Mouse (Mus musculus) retina, postnatal 7 days (tissue): ENCODE data around the gene Synpo2l.
A peak's percentile ranks its signal among the peaks of the same experiment; 100 is the strongest.
"Not testable (repeated sequence)": the region's sequence is repeated elsewhere in the genome, so short reads cannot be mapped to it uniquely, and the experiment has no call there.

ENCODE experiments used
- DNase-seq: peaks from one replicate; pipeline ENCODE4 v3.0.0-alpha.2; 2012; ENCODE audit warnings: low read depth, low spot score

Synpo2l gene

DNA sequence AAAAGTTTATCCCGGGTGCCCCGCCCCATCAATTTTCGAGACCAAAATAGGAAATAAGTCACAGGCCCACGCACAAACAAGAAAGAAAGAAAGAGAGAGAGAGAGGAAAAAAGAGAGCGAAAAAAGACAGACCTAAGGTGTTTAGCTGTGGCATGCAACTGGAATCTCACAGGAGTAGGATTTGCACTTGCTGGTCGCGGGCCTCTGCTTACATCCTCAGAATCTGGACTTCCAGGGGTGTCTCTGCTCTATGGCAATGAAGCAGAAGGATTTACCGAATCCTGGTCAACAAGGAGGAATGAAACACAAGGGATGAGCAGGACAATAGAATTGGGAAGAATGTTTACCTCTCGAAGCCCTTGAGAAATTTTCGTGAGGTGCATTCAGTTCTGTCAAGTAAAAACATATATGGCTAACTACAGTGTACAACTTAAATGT lies 26.7 kb downstream of the Synpo2l start:
- no peak for DNase-seq

DNA sequence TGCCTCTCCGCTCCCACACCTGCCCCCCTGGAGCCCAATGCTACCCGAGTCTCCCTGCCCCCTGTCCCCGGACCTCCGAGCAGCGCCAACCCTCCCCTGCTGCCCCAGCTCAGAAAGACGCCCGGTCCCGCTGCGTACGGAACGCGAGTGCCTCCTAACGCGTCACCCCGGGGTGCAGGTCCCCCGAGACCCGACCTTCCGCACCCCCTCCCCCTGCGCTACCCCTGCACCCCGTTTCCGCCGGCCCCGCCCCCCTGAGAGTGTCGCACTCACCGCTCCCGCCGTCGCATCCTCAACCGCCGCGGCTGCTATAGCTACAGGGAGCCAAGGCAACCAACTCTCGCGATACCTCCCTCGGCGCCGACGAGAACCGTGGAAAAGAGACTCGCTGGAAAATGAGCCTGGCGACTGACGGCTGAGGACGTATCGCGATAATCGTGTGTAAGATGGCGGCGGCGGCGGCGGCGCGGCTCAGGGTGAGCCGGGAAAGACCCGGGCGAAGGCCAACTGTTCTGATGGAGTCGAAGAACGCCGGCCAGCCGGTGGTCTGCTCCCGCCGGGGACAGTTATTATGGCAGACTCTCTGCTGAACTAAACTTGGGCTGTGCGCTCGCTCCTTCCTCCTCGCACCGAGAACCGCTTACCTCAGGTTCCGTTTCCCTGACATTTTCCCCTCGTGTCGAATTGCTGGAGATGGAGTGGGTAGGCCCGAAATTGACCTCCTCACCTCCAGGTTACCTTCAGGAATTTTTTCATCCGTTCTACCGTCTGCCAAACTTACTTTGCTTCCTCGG lies 27.3 kb downstream of the Synpo2l start, which contains the start of gene Usp54:
TSS of gene Usp54 (minus strand) at position 420 of the 794 bp plus-strand sequence.
- peak; percentile 98 for DNase-seq

DNA sequence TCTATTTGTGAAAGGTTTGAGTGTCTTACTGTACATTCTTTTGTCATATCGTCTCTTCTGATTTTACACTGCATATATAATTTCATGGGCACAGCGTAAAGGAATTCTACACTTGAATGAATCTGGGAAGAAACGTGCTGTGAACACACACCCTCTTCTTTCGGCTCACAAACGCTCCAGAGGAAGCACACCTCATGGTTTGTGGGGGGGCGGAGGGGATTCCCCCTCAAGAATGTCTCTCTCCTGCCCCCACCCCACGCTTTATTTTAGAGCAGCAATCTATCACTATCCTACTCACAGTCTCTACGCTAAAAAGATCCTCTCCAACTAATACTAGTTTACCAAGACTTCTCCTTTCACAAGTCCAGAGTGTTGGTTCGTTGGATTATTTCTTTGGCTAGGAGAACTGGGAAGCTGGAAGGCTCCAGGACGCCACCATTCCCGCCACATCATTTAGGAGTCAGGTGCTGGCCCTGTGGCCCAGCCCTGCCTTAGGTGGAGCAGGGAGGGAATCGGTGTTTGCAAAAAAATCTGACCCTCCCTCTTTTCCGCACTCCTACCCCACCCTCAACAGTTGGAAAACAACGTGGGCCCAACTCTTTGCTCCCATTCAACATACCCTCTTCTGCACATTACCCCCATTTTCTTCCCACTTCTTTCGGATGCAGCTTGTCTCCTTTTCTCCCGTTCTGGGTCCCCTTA lies 28.1 kb downstream of the Synpo2l start:
- no peak for DNase-seq

DNA sequence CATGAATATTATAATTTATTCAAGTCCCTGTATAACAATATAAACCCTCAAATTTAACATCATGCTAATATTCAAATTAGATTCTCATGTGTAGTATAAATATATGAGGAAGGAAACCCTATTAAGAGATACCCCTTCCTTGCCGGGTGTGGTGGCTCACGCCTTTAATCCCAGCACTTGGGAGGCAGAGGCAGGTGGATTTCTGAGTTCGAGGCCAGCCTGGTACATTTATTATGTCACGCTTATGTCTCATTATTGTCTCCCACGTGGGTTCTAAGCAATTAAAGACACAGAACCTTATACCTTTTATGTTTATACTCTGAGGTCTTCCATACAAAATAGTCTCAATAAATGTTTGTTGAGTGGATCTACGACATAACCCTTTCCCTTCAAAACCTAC lies 29.5 kb downstream of the Synpo2l start:
- DNase-seq = no peak

DNA sequence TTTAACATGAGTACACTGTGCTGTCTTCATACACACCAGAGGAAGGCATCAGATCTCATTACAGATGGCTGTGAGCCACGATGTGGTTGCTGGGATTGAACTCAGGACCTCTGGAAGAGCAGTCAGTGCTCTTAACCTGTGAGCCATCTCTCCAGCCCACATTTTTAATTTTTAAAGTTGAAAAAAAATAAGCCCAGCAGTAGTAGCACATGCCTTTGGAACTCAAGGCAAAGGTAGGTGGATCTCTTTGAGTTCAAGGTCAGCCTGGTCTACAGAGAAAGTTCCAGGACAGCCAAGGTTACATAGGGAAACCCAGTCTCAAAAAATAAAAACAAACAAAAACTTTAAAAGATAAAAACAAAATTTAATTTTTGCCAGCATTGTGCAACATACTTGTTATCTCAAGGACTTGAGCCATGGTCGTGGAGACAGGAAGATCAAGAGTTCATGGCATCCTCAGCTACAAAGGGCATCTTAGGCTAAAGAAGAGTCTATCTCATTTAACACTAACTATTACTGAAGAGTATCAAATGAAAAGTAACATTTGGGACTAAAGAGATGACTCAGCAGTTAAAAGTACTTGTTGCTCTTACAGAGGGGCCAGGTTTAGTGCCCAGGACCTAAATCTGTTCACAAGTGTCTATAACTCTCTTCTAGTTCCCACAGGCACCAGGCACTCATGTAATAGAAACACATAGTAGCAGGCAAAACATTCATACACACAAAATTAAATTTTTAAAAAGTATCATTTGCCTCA lies 30.2 kb downstream of the Synpo2l start:
- DNase-seq = no peak

DNA sequence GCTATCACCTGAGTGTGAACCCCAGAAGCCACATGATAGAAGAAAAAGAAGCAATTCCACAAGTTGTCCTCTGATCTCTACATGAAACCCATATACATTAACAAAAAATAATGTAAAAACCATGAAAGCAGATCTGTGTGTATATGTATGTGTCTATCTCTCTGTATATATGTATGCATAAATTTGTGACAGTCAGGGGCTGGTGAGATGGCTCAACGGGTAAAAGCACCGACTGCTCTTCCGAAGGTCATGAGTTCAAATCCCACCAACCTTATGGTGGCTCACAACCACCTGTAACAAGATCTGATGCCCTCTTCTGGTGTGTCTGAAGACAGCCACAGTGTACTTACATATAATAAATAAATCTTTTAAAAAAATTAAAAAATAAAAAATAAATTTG lies 31.2 kb downstream of the Synpo2l start:
- not testable (repeated sequence) for DNase-seq

DNA sequence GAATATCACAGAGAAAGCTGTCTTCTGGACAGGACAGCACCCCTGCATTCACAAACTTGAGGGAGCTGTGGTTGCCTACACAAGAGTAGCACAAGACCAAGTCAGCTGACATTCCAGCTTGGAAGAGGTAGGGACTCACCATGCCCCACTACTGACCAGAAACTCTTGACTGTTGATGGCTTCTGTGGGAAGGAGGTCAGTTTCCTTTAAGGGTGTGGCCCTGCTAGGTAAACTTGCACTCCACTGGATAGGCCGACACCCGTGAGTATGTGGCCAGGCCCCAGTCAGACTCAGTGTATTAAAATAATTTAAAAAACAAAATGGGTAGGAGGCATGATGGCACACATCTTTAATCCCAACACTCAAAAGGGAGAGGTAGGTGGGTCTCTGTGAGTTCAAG lies 32.6 kb downstream of the Synpo2l start:
- DNase-seq = no peak

DNA sequence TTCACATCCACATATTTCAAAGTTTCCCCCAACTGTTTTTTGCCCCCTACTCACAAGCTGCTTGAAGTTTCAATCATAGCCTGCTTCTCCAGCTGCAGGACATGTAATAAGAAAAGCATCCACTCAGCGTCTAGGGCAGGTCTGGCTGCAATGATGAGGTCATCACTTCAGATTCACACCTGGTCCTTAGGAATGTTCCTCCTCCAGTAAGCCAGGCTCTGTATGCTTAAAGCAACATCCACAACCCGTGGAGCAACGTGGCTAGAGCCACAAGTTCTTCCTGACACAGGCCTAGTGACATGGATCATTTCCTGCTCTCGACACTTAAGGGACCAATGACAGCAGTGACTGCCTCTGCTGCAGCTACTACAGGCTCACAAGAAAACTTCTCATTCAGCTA lies 36.9 kb downstream of the Synpo2l start:
- DNase-seq = no peak

DNA sequence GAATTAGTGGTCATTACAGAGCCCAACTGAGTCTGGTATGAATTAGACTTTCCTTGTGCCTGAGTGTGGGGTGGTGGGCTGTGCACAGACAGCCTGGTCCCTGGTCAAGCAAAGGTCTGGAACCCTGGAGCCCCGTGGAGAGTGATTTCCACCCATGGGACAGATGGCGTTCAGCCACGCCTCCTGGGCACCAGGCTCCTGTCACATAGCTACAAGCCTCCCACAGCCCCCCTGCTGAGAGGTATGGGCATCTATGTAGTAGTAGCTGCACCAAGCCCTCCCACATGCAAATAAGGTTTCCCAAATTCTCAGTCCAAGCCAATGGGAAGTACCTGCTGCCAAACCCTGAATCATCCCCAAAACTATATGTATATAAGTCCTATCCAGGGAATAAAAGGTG lies 41.2 kb downstream of the Synpo2l start:
- no peak for DNase-seq

DNA sequence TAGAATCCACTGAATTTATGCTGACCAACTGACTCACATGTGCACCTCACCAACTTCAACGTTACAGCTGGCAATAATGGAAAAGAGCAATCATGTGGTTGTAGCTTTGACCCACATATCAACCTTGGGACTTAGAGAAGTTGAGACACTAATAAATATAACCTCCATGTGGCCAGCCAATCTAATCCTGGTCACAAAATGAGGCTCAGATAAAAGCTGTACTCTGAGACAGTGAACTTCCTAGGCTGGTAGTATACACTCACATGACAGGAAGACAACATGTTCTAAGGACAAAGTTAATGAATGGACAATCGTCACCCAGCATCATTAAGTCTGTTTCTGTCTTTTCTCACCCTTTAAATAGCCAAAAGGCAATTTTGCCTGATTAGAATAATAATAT lies 41.7 kb downstream of the Synpo2l start:
- no peak for DNase-seq

DNA sequence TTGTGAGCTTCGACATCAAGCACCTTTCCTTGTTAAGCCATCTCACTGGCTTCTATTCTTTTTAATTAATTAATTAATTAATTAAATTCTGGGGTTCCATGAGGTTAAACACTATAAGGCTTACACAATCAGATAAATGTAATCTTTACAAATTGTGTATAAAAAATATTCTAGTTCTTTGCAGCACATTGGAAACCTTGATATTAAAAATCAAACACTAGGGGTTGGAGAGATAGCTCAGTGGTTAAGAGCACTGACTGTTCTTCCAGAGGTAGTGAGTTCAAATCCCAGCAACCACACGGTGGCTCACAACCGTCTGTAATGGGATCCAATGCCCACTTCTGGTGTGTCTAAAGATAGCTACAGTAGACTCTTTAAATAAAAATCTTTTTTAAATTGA lies 45.2 kb downstream of the Synpo2l start:
- DNase-seq = no peak

DNA sequence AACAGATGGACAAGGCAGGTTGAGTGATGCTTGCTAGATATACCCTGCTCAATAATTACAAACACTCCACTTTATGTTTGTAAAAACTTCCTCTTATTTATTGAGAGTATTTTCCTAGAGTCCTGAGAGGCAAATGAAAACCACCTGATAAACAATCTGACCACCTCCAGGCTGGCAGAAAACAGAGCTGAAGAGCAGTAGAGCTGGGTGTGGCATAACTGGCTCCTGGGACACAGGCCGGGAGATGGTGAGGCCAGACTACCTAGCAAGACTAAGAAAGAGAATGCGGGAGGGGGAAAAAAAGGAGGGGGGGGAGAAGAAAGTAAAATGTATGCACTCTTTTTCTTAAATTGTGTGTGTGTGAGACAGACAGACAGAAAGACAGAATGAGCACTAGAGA lies 45.7 kb downstream of the Synpo2l start:
- no peak for DNase-seq

DNA sequence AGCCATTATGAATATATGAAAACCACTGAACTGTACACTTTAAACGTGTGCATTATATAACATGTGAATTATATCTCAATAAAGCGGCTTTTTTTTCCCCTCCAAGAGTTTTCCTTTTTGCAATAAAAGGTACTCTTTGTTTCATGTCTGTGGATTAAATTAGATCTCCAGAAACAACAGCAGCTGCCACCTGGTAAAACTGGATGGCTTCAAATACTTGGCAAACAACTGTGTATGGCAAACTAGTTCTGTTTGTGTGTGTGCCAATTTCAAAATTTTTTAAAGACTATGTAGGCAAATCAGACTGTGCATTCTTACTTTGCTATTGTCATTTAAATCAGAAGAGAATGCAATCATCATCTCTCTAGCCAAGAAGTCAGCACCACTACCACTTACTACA lies 46.3 kb downstream of the Synpo2l start:
- no peak for DNase-seq

DNA sequence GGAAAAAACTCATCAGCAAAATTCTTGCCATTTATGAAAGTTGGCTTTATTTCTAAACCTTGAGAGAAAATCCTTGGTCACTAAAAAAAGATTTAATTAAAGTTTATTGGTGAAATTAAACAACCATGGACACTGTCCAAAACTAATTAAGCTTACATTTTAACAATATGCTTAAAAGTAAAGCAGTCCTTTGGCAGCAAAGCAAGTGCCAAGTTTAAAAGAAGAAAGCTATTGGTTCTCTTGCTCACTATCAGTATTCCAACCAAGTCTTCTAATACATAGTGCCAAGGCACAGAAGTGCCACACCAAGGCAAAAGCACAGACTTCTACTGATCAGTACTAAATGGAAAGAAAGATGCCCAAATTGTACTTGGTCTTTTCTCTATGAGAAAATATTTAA lies 49.0 kb downstream of the Synpo2l start:
- DNase-seq = no peak

DNA sequence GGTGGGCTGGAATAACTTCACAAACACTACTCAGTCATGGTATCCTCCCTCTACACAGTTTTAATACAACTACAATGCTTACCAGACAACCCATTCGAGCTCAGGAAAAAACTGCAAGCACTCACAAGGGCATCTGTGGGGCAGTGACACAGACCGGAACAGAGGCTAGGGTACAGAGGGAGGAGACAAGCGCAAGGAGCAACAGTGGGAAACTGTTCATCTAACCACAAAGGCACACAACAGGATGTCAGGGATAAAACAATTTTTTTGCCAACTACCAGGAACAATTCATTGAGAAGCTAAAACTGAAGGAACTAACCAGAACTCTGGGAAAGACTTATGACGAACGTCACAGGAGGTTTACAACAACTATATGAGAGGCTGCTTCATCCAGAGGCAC lies 49.9 kb downstream of the Synpo2l start:
- no peak for DNase-seq

DNA sequence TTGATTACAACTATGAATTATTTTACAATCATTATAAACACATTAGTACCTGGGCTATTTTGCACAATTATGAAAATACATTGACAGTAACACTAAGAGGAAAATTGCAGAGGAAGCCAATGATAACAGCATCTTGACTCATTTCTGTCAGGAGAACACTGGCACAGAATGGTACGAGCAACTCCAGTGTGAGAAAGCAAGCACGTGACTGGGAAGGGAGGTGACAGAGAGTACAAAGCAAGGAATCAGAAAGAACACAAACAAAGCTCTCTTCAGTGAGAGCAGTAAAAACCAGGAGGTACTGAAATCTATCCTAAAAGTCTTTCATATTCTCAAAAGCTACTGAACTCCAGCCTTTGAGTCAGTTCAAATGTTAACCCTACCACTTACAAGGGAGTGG lies 51.7 kb downstream of the Synpo2l start:
- DNase-seq = no peak

DNA sequence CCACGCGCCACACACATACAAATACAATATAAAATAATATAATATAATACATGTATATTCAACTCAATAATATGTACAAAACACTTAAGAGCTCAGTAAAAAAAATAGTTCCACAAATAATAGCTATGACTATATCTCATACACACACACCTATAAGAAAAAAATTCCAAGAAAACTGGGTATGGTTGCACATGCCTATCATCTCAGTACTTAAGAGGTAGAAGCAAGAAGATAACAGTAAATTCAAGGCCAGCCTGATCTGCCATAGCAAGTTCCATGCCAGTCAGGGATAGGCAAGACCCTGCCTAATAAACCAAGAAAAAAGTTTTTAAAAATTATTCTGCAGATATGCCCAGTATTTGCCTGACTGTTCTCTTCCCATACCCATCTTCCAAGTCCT lies 53.1 kb downstream of the Synpo2l start:
- no peak for DNase-seq

DNA sequence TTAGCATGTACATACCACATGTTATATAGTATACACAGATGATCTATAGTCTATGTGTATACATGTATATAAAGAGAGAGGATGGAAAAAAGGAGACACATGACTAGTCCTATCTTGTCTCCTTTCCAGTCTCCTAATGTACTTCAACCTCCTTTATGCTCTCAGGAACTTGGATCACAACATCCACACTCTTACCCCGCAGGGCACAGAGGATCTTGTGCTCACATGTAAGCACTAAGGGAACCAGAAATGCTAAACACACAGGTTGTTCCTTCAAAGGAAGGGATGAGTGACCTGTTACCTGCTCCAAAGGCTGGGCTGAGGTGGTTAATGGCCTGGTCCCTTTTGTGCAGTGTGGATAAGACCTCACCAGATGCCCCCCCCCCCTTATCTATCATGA lies 55.3 kb downstream of the Synpo2l start:
- no peak for DNase-seq

DNA sequence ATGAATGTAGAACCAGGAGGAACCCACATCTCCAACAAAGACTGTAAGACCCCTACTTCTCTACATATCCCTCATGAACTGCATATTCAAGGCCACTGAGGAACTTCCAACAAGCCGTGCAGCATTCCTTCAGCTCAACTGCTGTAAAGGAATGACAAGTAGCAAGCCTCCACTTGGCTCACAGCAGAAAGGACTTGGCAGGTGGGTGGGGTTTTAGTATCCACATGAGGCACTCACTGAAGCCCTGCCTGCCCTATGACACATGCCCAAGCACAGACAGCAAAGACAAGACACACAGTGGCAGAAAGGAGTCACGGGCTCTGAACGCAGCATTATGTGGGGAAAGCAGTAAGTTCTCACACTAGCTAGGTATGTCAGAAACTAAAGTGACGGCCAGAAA lies 58.0 kb downstream of the Synpo2l start:
- no peak for DNase-seq

DNA sequence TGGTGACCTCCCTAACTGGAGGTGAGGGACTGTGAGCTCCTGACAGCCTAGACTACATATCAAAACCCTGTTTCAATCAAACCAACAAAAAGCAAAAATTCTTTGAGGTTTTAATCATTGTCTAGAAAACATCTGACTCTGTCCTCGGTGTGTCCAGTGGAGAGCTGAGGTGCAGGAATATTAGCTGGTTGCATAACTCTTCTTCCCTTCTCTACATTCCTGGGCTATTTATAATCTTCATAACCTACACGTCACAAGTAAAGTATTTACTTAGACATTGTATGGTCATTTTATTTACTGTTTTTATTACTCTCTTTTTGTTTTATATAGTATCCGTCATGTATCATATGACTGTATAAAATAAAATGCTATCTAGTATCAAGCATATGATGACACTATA lies 58.6 kb downstream of the Synpo2l start:
- DNase-seq = no peak
